24 mouse cellular contexts compared by ENCODE assay signal in the genomic region with DNA sequence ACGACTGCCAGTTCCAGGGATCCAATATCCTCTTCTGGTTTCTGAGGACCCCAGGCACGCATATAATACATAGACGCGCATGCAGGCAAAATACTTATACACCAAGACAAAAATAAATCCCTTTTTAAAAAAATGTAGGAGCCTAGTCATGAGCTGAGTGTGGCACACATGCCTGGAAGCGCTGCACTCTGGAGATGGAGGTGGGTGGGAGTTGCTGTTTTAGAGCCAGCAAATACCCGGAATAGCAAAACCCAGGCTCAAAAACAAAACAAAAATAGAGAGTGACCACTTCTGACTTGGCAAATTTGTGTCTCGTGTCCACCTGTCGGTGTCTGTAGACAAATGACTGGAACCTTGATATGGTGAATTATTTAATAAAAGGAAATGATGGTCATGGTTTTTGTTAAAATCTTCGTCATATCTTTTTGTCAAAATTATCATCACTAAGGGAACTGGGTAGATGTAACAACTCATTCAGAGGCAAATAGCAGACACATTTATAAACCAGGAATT.
"Had no signal": no experiment of that assay in that cellular context is flagged by ENCODE, and none has a peak within 500 bp of the region (broad histone marks: within the 10 kb centered on the region; RNA-seq: fewer than 3 reads in every experiment).

No protein-coding gene starts in this region.

- H3K27me3 ChIP-seq: heart, embryonic 13.5 days; heart, embryonic 15.5 days; hindbrain, embryonic 13.5 days; hindbrain, embryonic 15.5 days; kidney, embryonic 15.5 days; limb, embryonic 12.5 days had no signal

- H3K9me3 ChIP-seq: heart, embryonic 13.5 days; heart, embryonic 15.5 days; hindbrain, embryonic 13.5 days; hindbrain, embryonic 15.5 days; kidney, embryonic 15.5 days; limb, embryonic 10.5 days; limb, embryonic 12.5 days had no signal

- H3K4me3 ChIP-seq: heart, adult 2 months; heart, embryonic 13.5 days; heart, embryonic 15.5 days; hindbrain, embryonic 13.5 days; hindbrain, embryonic 15.5 days; kidney, embryonic 15.5 days; limb, embryonic 10.5 days; limb, embryonic 12.5 days had no signal

- ATAC-seq: forebrain, postnatal 0 days; hindbrain, postnatal 0 days; intestine, embryonic 16.5 days had no signal

- DNase-seq: forebrain, postnatal 0 days; gastrocnemius, postnatal 36 days; heart, adult 11 months; heart, adult 2 months; heart, postnatal 14 days; heart, postnatal 36 days; kidney, adult 11 months; kidney, adult 2 months; kidney, postnatal 14 days; kidney, postnatal 36 days; layer of hippocampus, adult 9-11 months; layer of hippocampus, postnatal 36 days; liver had no signal

- H3K9ac ChIP-seq: forebrain, postnatal 0 days; heart, embryonic 13.5 days; heart, embryonic 15.5 days; hindbrain, embryonic 13.5 days; hindbrain, embryonic 15.5 days; kidney, embryonic 15.5 days; limb, embryonic 12.5 days had no signal

- H3K4me2 ChIP-seq: heart, embryonic 11.5 days; heart, embryonic 13.5 days; heart, embryonic 15.5 days; hindbrain, embryonic 13.5 days; hindbrain, embryonic 15.5 days; kidney, embryonic 15.5 days; limb, embryonic 12.5 days had no signal

- H3K4me1 ChIP-seq: hindbrain, embryonic 15.5 days had no signal

- H3K36me3 ChIP-seq: heart, embryonic 13.5 days; heart, embryonic 15.5 days; hindbrain, embryonic 13.5 days; hindbrain, embryonic 15.5 days; kidney, embryonic 15.5 days; limb, embryonic 10.5 days; limb, embryonic 12.5 days had no signal

- H3K27ac ChIP-seq: heart, adult 2 months; heart, embryonic 13.5 days; heart, embryonic 15.5 days; hindbrain, embryonic 13.5 days; hindbrain, embryonic 15.5 days; hindbrain, postnatal 0 days; kidney, embryonic 15.5 days; kidney, postnatal 0 days; limb, embryonic 10.5 days; limb, embryonic 12.5 days had no signal
